Mouse (Mus musculus) megakaryocyte, embryonic 14.5 days (primary cell): ENCODE measurements at regions not wholly inside any gene's neighbourhood (a gene's known extent, or its start where the extent isn't known, plus 50 kb on each side); places are given as distances from the start of the nearest gene placed in this dataset.

Experiments used
- FLI1 ChIP-seq: IDR thresholded peaks from 2 replicates; pipeline ENCODE4 v1.6.1; 2012; ENCODE audit warnings: low read length, inconsistent platforms, mixed read lengths
- GATA1 ChIP-seq: IDR thresholded peaks from 3 replicates; pipeline ENCODE4 v1.6.1; 2012; ENCODE audit warnings: mixed read lengths, low read length, inconsistent platforms, borderline replicate concordance

DNA sequence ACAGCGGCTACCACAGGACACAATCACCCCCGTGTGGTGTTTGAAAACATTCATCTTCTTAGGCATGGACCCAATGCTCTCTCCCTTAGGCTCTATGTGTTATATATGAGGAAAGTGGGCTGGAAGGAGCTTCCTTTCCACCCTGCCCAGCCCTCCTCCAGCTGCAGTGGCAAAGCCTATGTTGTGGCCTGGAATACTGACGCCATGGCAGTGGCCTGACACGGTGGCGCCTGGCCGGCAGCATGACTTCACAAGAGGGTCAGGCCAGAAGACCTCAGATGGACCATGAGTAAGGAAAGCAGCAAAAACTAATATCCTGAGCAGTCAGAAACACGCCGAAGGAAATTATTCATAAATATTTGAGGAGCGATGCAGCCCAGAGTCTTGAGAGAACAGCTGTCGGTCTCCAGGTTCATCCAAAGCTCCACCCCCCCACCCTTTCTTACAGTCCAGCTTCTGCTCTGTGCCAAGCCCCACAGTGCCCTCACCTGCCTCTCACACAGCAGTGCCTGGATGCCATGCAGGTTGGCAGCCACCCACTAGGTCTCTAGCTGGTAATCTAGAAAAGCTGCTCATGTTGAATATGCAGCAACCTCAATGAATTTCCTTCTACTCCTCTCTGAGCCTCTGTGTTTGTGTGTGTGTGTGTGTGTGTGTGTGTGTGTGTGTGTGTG lies 577.3 kb upstream of the Clint1 start:
- no peak for TF ChIP-seq GATA1
- no peak for TF ChIP-seq FLI1
